Mouse (Mus musculus): ENCODE measurements around the gene Tmem168.

The Tmem168 gene

DNA sequence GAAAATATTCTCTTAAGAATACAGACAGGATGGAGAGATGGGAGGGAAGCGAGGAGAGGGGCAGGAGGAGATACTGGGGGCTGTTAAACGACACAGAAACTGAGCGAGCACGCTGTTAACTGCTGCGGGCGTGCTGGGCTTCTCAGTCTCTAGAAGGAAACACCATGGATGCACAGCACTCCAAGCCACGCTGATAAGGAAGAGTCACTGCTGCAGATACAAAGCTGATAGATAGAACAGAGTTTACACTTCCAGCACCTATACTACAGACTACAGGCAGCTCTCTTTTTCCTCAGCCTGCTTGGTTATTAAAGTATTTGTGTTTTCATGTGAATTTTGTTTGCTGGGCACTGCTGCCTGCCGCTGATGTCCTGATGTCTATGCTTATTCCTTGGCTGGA lies 21.7 kb downstream of the Tmem168 start:
- DNase-seq (ENCODE audit: extremely low spot score): no peak

DNA sequence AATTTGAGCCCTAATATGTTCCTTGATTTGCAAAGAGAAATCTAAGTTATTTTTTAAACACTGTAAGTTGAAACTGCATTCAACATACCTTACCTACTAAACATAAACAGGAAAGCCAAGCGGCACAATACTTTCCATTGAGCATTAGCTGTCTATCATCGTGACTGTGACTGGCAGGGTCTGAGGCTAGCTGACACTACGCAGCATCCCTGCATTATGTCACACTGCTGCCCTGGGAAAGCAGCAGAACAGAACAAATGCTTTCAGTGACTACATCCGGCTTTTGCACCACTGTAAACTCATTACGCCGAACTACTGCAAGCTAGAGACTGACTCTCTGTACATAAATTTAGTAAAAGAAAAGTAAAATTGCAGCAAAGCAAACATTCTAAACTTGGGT lies 23.1 kb downstream of the Tmem168 start:
- DNase-seq (ENCODE audit: extremely low spot score): no peak

DNA sequence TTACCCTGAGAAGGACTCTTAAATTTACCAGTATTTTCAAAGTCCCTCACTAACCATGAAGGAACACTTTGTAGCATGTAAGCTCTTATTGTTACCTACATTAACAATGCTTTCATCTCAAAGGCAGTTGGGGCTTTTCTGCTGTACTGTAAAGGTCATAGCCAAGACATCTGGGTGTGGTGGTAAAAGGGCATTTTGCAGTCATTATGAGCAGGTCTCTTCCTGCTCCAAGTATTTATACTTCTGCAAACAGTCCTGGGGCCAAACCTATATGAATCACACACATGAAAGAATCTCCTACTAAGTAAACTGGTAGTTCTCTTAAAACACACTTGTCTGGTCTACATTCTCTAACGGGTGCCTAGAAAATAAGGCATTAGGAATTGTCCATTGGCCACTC lies 25.8 kb downstream of the Tmem168 start:
- no peak for DNase-seq (ENCODE audit: extremely low spot score)

DNA sequence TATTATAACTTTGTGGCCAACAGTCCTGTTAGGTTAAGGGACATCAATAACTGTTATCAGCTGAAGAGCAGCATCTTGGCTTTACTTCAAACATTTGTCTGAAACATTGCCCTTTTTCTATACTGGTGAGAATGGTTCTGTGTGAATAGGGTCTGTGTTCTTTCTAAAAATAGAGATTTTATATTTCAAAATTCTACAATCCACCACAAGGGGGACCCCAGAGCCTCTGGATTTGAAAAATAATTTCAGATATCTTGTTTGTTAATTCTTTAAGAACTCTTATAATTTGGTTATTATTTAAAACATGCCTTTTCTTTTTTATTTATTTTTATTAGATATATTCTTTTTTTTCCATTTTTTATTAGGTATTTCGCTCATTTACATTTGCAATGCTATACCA lies 42.2 kb downstream of the Tmem168 start:
- no peak for DNase-seq (ENCODE audit: extremely low spot score)

DNA sequence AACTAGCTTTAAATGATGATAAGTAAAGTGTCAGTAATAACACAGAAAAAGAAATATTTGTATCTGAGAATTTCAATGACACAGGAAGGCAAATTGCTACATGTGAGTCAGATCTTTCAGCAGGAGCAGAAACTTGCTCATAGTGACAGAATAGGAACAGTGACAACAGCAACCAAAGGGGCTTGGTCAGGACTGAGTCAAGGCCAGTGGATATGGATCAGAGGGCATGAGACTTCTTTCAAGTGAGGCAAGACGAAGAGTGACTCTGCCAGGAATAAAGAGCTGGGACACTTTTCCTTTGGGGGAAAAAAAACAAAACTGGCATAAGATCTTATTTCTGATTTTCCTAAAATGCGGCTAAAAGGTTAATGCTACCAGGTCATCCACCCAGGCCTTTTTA lies 52.6 kb downstream of the Tmem168 start:
- DNase-seq (ENCODE audit: extremely low spot score): no peak

DNA sequence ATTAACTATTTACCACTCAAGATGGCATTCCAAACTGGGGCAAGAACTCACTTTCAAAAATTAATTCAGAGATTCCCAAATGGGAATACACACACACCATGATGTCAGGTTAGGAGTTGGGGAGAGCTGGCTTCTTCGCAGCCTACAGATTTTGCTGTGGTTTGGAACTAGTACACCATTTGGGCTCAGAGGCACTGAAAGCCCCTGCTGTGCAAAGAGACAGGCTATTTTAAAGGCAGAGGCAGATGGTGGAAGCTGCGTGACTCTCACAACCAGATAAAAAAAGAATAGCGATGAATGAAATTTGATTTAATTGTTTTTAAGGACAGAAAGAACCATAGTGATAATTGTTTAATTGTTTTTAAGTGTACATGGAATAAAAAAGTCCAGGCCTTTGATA lies 66.1 kb downstream of the Tmem168 start:
- DNase-seq (ENCODE audit: extremely low spot score): no peak

DNA sequence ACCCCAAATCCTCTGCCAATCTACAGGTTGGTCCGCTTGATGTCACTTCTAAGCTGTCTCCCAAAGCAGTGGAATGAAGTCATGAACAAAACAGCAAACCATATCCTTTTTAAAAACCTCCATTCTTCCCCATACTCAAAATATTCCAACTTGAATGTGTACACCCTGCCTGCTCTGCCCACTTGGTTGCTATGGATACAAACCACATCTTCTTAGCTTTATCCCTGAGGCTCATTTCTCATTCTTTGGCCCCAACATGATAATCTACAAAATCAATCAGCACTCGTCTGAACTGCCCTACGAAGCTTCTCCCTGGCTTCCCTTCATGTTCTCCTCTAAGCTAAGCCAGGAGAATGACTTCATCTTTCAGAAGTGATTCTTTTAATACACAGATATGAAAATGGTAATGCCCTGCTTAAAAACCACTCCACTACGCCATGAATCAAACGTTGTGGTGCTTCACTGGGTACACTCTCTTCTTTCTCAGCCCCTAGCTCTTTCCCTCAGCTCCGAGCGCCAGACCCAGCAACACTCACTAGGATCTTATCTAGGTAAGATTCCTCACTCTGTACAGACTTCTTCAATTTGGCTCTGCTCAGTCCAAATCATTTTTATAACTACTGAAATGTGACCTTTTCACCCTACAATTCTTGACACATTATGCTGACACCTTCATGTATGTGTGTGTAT lies 70.5 kb downstream of the Tmem168 start:
- DNase-seq (ENCODE audit: extremely low spot score): no peak

Data from embryo, embryonic 9.5 days (tissue).